Mouse (Mus musculus): ENCODE measurements around the gene Dennd1a. TPM values are rescaled to one million over a fixed set of nuclear protein-coding genes. Genes with fewer than 3 reads are reported as not detected.

Gene Dennd1a
- polyA plus RNA-seq, 1 experiment = 20.8 TPM

DNA sequence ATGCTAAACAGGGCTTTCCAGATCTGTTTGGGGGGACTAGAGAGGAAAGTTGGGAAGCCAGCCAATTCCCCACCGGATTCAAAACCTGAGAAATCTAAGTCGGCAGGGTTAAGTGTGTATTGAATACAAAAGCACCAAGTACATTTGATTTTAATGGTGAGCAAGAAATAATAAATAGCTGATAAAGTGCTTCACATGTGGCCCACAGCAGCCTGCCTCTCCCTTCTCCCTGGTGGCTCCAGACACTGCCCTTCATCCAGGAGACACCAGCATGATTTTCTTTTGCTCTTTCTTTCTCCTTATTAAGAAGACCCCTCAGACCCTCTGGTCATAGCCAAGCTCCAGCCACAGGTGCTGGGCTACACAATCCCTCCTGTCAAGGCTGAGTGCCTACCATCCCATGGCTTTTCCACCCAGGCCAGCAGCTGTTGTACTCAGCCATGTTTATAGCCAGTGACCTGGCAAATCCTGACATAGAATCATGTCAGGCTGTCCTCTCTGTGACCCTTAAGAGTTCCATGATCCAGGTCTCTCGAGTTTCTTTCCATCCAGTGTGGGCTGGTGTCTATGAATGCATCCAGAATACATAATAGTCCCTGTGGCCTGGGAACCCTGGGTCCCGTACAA, 467.6 kb downstream of the Dennd1a start:
- DNase-seq = no peak
- Histone ChIP-seq H3K4me3 (replicated peaks; ENCODE audit: extremely low read depth, low read depth, low read length) (no peak overlapping the region), H3K4me1 (ENCODE audit: control insufficient read depth, insufficient read depth, low read length) (no peaks in the 10 kb centered on the region)
- WGBS = 74% methylated on average over 4 of the region's 4 CpGs
- TF ChIP-seq CTCF (IDR thresholded peaks at IDR 0.05; ENCODE audit: insufficient read depth, low read length) (no peak), POLR2A (IDR thresholded peaks at IDR 0.05; ENCODE audit: borderline replicate concordance, extremely low read depth, low read depth, low read length) (no peak)

DNA sequence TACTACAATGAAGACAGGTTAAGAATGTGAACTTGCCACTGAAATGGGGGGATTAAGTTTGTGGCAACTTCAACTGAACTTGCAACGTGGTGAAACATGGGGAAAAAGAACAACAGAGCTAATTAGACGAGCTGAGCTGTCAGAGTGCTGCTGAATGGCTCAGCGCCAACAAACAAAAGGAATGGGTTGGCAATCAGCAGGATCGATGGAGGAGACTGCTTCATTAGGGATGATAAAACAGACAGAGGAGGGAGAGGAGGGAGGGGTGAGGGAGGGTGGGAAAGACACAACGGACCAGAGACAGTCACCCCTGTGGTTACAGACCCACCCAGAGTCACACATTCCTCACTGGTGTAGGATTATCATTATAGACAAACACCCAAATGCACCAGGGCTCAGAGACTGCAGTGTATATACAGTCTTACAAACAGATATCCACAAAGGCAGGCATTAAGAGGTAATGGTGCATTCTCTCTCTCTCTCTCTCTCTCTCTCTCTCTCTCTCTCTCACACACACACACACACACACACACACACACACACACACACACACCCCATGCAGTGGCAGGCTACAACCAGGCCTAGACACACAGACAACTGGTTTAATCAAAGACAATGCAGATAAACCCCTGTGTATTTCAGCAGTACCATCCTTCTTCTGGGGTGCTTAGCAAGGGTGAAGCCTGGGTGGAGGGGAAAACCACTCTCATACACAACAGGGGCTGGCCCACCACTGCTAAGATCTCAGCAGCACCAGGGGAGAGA, 468.2 kb downstream of the Dennd1a start:
- WGBS = 41% methylated on average over 5 of the region's 5 CpGs
- TF ChIP-seq POLR2A (IDR thresholded peaks at IDR 0.05; ENCODE audit: borderline replicate concordance, extremely low read depth, low read depth, low read length) (no peak), CTCF (IDR thresholded peaks at IDR 0.05; ENCODE audit: insufficient read depth, low read length) (no peak)
- Histone ChIP-seq H3K4me3 (replicated peaks; ENCODE audit: extremely low read depth, low read depth, low read length) (no peak overlapping the region), H3K4me1 (ENCODE audit: control insufficient read depth, insufficient read depth, low read length) (no peaks in the 10 kb centered on the region)
- no peak for DNase-seq

DNA sequence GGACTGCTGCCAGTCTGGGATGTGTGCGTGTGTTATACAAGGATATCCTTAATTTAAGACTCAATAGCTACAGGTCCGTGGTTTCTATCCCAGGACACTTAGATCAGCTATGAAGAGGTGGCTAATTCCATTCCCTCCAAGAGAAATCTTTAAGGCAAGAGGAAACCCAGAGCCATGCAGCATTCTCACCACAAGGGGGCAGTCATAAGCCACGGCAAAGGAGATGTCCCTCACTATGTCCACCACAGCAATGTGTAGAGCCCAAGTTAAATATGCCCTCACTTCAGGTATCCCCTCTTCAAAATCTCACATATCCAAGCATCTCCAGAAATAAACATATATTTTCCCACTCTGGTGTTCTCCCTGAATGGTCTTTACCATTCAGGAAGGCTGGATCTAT, 471.5 kb downstream of the Dennd1a start:
- WGBS = 14% methylated on average over 3 of the region's 3 CpGs
- peak; percentile 69 for DNase-seq
- H3K4me3 ChIP-seq (replicated peaks; ENCODE audit: extremely low read depth, low read depth, low read length) = no peak overlapping the region
- no peaks in the 10 kb centered on the region for H3K4me1 ChIP-seq (ENCODE audit: control insufficient read depth, insufficient read depth, low read length)
- TF ChIP-seq CTCF (IDR thresholded peaks at IDR 0.05; ENCODE audit: insufficient read depth, low read length) (peak; percentile 97), POLR2A (IDR thresholded peaks at IDR 0.05; ENCODE audit: borderline replicate concordance, extremely low read depth, low read depth, low read length) (no peak)

DNA sequence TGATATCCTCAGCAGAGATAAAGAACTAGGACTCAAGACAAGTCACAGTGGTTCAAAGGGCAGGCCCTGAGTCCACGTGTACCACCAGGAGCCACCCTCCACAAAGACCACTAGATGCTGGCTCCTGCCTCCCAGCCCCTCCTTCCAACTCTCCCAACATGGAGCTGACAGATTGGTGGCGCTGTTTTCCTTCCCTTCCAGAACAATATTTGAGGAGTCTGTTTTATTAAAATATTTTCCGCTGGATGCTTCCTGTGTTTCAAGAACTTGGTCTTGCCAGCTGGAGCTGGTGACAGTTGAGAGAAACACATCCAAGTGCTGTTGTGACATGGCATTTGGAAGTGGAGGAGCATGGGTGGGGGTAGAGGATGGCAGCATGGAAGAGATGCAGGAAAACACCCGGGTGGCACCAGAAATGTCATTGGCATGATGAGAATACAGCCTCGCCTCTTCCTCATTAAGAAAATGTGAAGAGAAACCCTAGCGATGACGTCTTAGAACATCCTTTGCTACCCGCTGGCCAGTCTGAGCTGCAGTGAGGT, 472.3 kb downstream of the Dennd1a start:
- TF ChIP-seq POLR2A (IDR thresholded peaks at IDR 0.05; ENCODE audit: borderline replicate concordance, extremely low read depth, low read depth, low read length) = no peak
- DNase-seq = no peak
- H3K4me3 ChIP-seq (replicated peaks; ENCODE audit: extremely low read depth, low read depth, low read length) = no peak overlapping the region
- no peaks in the 10 kb centered on the region for H3K4me1 ChIP-seq (ENCODE audit: control insufficient read depth, insufficient read depth, low read length)
- 70% methylated on average over 8 of the region's 8 CpGs for WGBS

DNA sequence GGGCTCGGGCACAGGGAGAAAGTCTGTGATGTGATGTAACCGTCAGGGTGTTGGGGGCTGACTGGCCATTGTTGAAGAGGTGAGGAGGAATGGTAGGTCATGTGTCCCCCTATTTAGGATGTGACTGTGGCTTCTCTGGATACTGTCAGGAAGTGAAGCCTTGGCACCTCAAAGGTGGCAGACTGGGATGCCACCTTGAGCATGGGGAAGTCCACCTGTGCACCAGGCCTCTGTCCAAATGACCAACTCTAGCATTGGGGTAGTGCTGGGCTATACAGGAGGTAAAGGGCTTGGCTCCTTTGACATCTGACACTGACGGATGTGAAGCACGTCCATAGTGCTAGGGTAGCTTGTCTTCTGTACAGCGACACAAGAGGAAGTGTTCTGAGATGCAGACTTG, 474.8 kb downstream of the Dennd1a start:
- WGBS = 92% methylated on average over 5 of the region's 5 CpGs
- Histone ChIP-seq H3K4me3 (replicated peaks; ENCODE audit: extremely low read depth, low read depth, low read length) (no peak overlapping the region), H3K4me1 (ENCODE audit: control insufficient read depth, insufficient read depth, low read length) (no peaks in the 10 kb centered on the region)
- no peak for DNase-seq
- TF ChIP-seq POLR2A (IDR thresholded peaks at IDR 0.05; ENCODE audit: borderline replicate concordance, extremely low read depth, low read depth, low read length) (no peak), CTCF (IDR thresholded peaks at IDR 0.05; ENCODE audit: insufficient read depth, low read length) (no peak)

DNA sequence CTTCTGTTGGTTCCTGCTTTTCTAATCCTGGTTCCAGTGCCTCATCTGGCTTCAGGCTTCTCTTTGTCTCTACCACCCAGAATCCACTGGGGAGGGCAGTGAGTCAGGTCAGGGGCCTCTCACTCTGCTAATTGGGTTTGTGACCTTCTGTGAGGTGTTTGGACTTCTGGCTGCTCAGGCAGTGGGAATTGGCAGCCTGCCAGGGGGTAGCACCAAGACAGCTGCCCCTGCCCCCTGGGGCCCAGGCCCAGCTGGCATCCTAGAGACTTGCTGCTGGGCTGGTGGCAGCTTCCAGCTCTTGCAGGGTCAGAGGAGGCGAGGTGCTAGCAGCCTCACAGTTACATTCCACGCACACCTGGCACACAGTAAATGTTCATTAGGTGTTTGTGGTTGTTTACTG, 475.5 kb downstream of the Dennd1a start:
- H3K4me3 ChIP-seq (replicated peaks; ENCODE audit: extremely low read depth, low read depth, low read length) = no peak overlapping the region
- DNase-seq = no peak
- WGBS = 81% methylated on average over 2 of the region's 2 CpGs
- no peak for TF ChIP-seq CTCF (IDR thresholded peaks at IDR 0.05; ENCODE audit: insufficient read depth, low read length)
- TF ChIP-seq POLR2A (IDR thresholded peaks at IDR 0.05; ENCODE audit: borderline replicate concordance, extremely low read depth, low read depth, low read length) = no peak
- H3K4me1 ChIP-seq (ENCODE audit: control insufficient read depth, insufficient read depth, low read length) = no peaks in the 10 kb centered on the region

DNA sequence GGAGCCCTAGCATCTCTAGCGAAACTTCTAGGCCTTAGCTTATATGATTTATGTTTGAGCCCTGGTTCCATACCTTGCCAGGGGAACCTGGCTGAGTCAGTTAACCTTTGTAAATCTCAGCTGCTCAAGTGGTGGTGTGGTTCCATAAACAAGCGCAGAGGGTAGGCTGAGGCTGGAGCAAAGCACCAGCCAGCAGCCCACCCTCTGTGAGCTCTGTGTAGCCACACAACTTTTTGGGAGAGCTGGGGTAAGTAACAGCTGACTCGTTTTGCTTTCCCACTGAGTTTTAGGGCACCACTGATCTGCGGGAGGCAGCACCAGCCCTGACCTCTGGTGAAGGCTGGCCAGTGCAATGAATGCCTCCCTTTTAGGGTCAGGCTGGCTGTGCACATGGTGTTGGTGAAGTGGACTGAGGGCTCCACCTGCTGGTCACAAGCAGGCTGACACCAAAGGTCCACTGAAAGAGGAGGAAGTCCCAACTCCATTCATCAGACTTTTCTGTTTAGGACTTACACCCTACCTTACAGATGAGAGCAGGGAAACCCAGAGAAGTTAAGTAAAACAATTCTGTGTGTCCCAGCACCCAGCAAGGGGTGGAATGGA, 484.5 kb downstream of the Dennd1a start:
- TF ChIP-seq POLR2A (IDR thresholded peaks at IDR 0.05; ENCODE audit: borderline replicate concordance, extremely low read depth, low read depth, low read length) (no peak), CTCF (IDR thresholded peaks at IDR 0.05; ENCODE audit: insufficient read depth, low read length) (peak; percentile 93)
- no peaks in the 10 kb centered on the region for H3K4me1 ChIP-seq (ENCODE audit: control insufficient read depth, insufficient read depth, low read length)
- H3K4me3 ChIP-seq (replicated peaks; ENCODE audit: extremely low read depth, low read depth, low read length) = no peak overlapping the region
- 50% methylated on average over 4 of the region's 4 CpGs for WGBS
- DNase-seq = peak; percentile 57

DNA sequence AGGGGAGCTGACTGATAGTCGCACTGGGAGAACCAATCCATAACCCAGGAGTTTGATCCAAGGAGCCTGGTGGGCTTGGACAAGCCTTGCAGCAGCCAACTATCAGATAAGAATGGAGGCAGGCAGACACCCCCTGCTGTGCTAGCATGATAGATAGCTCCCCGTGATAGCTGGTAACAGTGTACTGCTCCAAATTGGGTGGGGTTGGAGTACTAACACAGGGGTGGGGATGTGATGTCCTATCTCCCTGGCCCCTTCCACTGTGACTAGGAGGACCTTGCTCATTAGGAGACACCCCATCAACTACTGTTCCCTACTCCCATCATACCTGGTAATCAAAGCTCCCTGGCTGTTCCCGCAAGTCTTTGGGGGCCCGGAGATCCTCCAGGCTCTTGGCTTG, 485.5 kb downstream of the Dennd1a start:
- DNase-seq = no peak
- Histone ChIP-seq H3K4me1 (ENCODE audit: control insufficient read depth, insufficient read depth, low read length) (no peaks in the 10 kb centered on the region), H3K4me3 (replicated peaks; ENCODE audit: extremely low read depth, low read depth, low read length) (no peak overlapping the region)
- 91% methylated on average over 4 of the region's 4 CpGs for WGBS
- no peak for TF ChIP-seq POLR2A (IDR thresholded peaks at IDR 0.05; ENCODE audit: borderline replicate concordance, extremely low read depth, low read depth, low read length)
- no peak for TF ChIP-seq CTCF (IDR thresholded peaks at IDR 0.05; ENCODE audit: insufficient read depth, low read length)

DNA sequence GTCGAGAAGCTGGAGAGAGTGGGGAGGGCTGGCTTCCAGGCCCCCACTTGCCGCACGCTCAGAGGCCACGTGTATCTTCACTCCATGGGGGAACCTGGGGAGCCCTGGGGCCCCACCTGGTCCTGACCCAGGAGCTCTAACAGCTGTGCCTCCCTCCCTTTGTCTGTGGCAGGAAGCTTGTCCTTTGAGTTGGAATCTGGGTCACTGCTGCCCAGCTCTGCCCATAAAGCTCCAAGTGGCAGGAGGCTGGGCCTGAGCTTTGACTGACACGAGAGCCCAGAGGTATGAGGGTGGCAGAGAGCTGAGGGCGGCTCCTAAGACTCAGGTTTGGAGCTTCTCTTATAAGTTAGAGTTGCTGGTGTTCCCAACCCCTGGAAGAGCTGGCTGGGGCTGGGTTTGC, 488.1 kb downstream of the Dennd1a start:
- Histone ChIP-seq H3K4me3 (replicated peaks; ENCODE audit: extremely low read depth, low read depth, low read length) (no peak overlapping the region), H3K4me1 (ENCODE audit: control insufficient read depth, insufficient read depth, low read length) (no peaks in the 10 kb centered on the region)
- WGBS = 64% methylated on average over 6 of the region's 6 CpGs
- TF ChIP-seq CTCF (IDR thresholded peaks at IDR 0.05; ENCODE audit: insufficient read depth, low read length) = no peak
- no peak for TF ChIP-seq POLR2A (IDR thresholded peaks at IDR 0.05; ENCODE audit: borderline replicate concordance, extremely low read depth, low read depth, low read length)
- DNase-seq = no peak
